In the genomic region with DNA sequence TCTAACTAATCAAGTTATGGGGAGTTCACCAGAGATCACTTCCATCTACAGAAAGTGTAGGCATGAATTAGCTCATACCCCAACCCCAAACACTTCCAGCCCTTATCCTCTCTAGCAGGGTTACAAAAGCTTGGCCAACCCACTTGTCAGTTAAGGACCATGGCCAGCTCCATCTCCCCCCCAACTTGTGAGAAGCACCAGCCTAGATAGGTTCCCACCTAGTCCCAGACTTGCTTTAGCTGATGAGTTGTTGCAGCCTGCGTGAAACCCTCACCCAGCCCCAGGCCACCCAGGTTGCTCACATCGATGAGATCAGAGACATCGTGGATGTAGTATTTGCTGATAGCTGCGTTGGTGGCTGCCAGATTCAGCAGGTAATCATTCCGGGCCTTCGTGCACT, we compare ENCODE assay signal across 22 mouse cellular contexts.
A peak's percentile ranks its signal among the peaks of the same experiment; 100 is the strongest.
DNase-seq lines count a peak whose midpoint lies in the region; ATAC-seq and TF ChIP-seq lines count a peak whose summit lies in the region.
"Had no signal": no experiment of that assay in that cellular context is flagged by ENCODE, and none has a peak within 500 bp of the region (broad histone marks: within the 10 kb centered on the region; RNA-seq: fewer than 3 reads in every experiment).

No protein-coding gene starts in this region.

- no peak for ATAC-seq in limb, embryonic 11.5 days (ENCODE audit: insufficient number of reproducible peaks, low FRiP score, low TSS enrichment, low read depth)
- ATAC-seq in inflammation-experienced regulatory T-cells, adult 6 months: no peak
- ATAC-seq: CD4-positive, CD25-positive, alpha-beta regulatory T cell, adult 4 months; forebrain, embryonic 15.5 days; hindbrain, embryonic 16.5 days; liver, postnatal 0 days had no signal

- no peaks in the 10 kb centered on the region for H3K36me3 ChIP-seq in limb, embryonic 11.5 days (ENCODE audit: control insufficient read depth, insufficient read depth, low read length)
- no peaks in the 10 kb centered on the region for H3K36me3 ChIP-seq in limb, embryonic 10.5 days
- H3K36me3 ChIP-seq in ES-E14 (ENCODE audit: control insufficient read depth, insufficient read depth, low read length, poor library complexity, severe bottlenecking) (no peaks in the 10 kb centered on the region), myocyte (ENCODE audit: control insufficient read depth, insufficient read depth) (peaks cover 15% of the 10 kb centered on the region)
- H3K36me3 ChIP-seq: G1E; heart, embryonic 10.5 days had no signal

- no peak overlapping the region for H3ac ChIP-seq in myocyte (ENCODE audit: control insufficient read depth, insufficient read length)

- H3K4me1 ChIP-seq in limb, embryonic 11.5 days (ENCODE audit: control insufficient read depth, insufficient read depth, low read length): no peaks in the 10 kb centered on the region
- no peaks in the 10 kb centered on the region for H3K4me1 ChIP-seq in limb, embryonic 10.5 days
- H3K4me1 ChIP-seq in ES-E14 (ENCODE audit: control insufficient read depth in 2 of 2, insufficient read depth in 2 of 2, low read length in 2 of 2, poor library complexity in 1 of 2): peaks cover 0 to 8% of the 10 kb centered on the region in 2 experiments; a peak in 1 of 4 replicates
- H3K4me1 ChIP-seq: heart, embryonic 10.5 days; limb, embryonic 12.5 days; midbrain, embryonic 12.5 days had no signal

- H3K4me3 ChIP-seq in limb, embryonic 11.5 days (ENCODE audit: low read depth, low read length): no peak overlapping the region
- no peak overlapping the region for H3K4me3 ChIP-seq in limb, embryonic 10.5 days
- H3K4me3 ChIP-seq in ES-E14 (ENCODE audit: insufficient read depth in 1 of 2, low read depth in 1 of 2, low read length in 2 of 2, poor library complexity in 1 of 2, severe bottlenecking in 1 of 2) (no peak overlapping the region), myocyte (no peak overlapping the region)
- H3K4me3 ChIP-seq: forebrain, embryonic 15.5 days; heart, embryonic 10.5 days; limb, embryonic 12.5 days; midbrain, embryonic 12.5 days had no signal

- H3K4me2 ChIP-seq in limb, embryonic 11.5 days (ENCODE audit: low read depth, severe bottlenecking): no peak overlapping the region
- H3K4me2 ChIP-seq in myocyte (ENCODE audit: low read depth): no peak overlapping the region
- H3K4me2 ChIP-seq: forebrain, embryonic 15.5 days; limb, embryonic 12.5 days; liver, embryonic 11.5 days; midbrain, embryonic 12.5 days had no signal

- no peak for TF ChIP-seq POLR2A in myocyte (IDR thresholded peaks at IDR 0.05; ENCODE audit: insufficient read length, low read depth)

- no peaks in the 10 kb centered on the region for H3K27me3 ChIP-seq in limb, embryonic 11.5 days (ENCODE audit: control insufficient read depth, insufficient read depth, low read length)
- no peaks in the 10 kb centered on the region for H3K27me3 ChIP-seq in limb, embryonic 10.5 days (ENCODE audit: low read depth, poor library complexity, severe bottlenecking)
- H3K27me3 ChIP-seq in myocyte (ENCODE audit: control insufficient read depth, insufficient read depth, insufficient read length): no peaks in the 10 kb centered on the region
- H3K27me3 ChIP-seq: forebrain, embryonic 15.5 days; limb, embryonic 12.5 days; midbrain, embryonic 12.5 days had no signal

- in situ Hi-C loops in ES-E14 (cut with MboI; ENCODE audit: low sequenced_read_pairs in 2 of 2, unreplicated experiment in 2 of 2): no loop called here

- H3K27ac ChIP-seq in limb, embryonic 11.5 days (replicated peaks; ENCODE audit: low read depth, low read length): no peak overlapping the region
- H3K27ac ChIP-seq in limb, embryonic 10.5 days: no peak overlapping the region
- H3K27ac ChIP-seq in ES-E14 (ENCODE audit: insufficient read depth, low read depth, low read length, poor library complexity, severe bottlenecking): no peak overlapping the region
- H3K27ac ChIP-seq: forebrain, embryonic 15.5 days; heart, embryonic 10.5 days; kidney, postnatal 0 days; limb, embryonic 12.5 days; midbrain, embryonic 12.5 days had no signal

- H3K79me2 ChIP-seq in myocyte (ENCODE audit: control insufficient read depth, insufficient read depth): no peaks in the 10 kb centered on the region

- no peak overlapping the region for H3K9ac ChIP-seq in limb, embryonic 11.5 days (ENCODE audit: low read length)
- H3K9ac ChIP-seq in ES-E14 (ENCODE audit: insufficient read depth, low read depth, low read length, poor library complexity, severe bottlenecking): no peak overlapping the region
- H3K9ac ChIP-seq: forebrain, embryonic 15.5 days; limb, embryonic 12.5 days; liver, postnatal 0 days; midbrain, embryonic 12.5 days had no signal

- peak; percentile 50 for DNase-seq in limb, embryonic 11.5 days (ENCODE audit: low spot score)
- no peak for DNase-seq in limb, embryonic 10.5 days (ENCODE audit: low spot score)
- DNase-seq in ES-E14 (ENCODE audit: low read depth, low spot score) (peak; percentile 24), ZHBTc4 (ENCODE audit: low read depth, low spot score) (peak; percentile 46)
- no peak for DNase-seq in right cerebral cortex, postnatal 14 days
- DNase-seq: adrenal gland, postnatal 25 days; cerebellum, adult 9-11 months; heart, postnatal 4 days; kidney, adult 11 months; liver, postnatal 0 days; lung, postnatal 14 days had no signal

- H3K9me3 ChIP-seq in limb, embryonic 11.5 days (ENCODE audit: control insufficient read depth, low read length): no peaks in the 10 kb centered on the region
- H3K9me3 ChIP-seq in limb, embryonic 10.5 days (replicated peaks): no peaks in the 10 kb centered on the region
- no peaks in the 10 kb centered on the region for H3K9me3 ChIP-seq in ES-E14 (ENCODE audit: control insufficient read depth, insufficient read depth, low read depth, low read length)
- H3K9me3 ChIP-seq: forebrain, embryonic 15.5 days; heart, embryonic 10.5 days; limb, embryonic 12.5 days; midbrain, embryonic 12.5 days had no signal

- WGBS in limb, embryonic 11.5 days: 89% methylated on average over 6 of the region's 6 CpGs
- WGBS in limb, embryonic 10.5 days: 89% methylated on average over 6 of the region's 6 CpGs

TF ChIP-seq in ES-E14, 5 proteins besides CTCF, POLR2A, EP300 and RAD21:
- TF ChIP-seq CHD2 (IDR thresholded peaks at IDR 0.05; ENCODE audit: low read depth, low read length): no peak

TF ChIP-seq in myocyte, 11 proteins besides CTCF, POLR2A, EP300 and RAD21:
- peak; percentile 39 for TF ChIP-seq REST (IDR thresholded peaks at IDR 0.05; ENCODE audit: insufficient read depth, insufficient read length)
- no peak for TF ChIP-seq SRF (IDR thresholded peaks at IDR 0.05; ENCODE audit: control insufficient read depth, insufficient read length, low read depth)
TF ChIP-seq in myocyte: peak in this region for 1.

Comparison
In these comparisons a context has a peak if more than half of its experiments do, and no peak if none do; other contexts are left out.
1. DNase-seq: peak in limb, embryonic 11.5 days (single experiment), ES-E14 (single experiment) and ZHBTc4 (single experiment); none in limb, embryonic 10.5 days (single experiment) and right cerebral cortex, postnatal 14 days (single experiment).